Mouse (Mus musculus) CH12.LX (cell line): ENCODE results near the gene Itfg1.

Source experiments
- CTCF ChIP-seq, 2 experiments: IDR thresholded peaks in 1 of 2; conservative IDR thresholded peaks in 1 of 2; 2 replicates each; pipeline ENCODE4 v1.5.1; 2011 to 2012; ENCODE audit warnings: low read depth in 2 of 2, low read length in 2 of 2, improper control_type of control experiment in 1 of 2, inconsistent platforms in 1 of 2, mild to moderate bottlenecking in 1 of 2, moderate library complexity in 1 of 2
- E2F4 ChIP-seq: IDR thresholded peaks from 2 replicates; pipeline ENCODE4 v1.6.1; 2011; ENCODE audit warnings: low read depth, low read length, improper control_type of control experiment; ENCODE audit not compliant: insufficient replicate concordance
- MAX ChIP-seq: IDR thresholded peaks from 2 replicates; pipeline ENCODE4 v1.6.1; 2011; ENCODE audit warnings: low read length, improper control_type of control experiment
- MYC ChIP-seq: IDR thresholded peaks from 2 replicates; pipeline ENCODE4 v1.6.1; 2011; ENCODE audit warnings: low read depth, mild to moderate bottlenecking, improper control_type of control experiment, low read length
- NRF1 ChIP-seq: IDR thresholded peaks from 2 replicates; pipeline ENCODE4 v1.6.1; 2014; ENCODE audit warnings: low read depth, mild to moderate bottlenecking, inconsistent platforms, low read length, improper control_type of control experiment, moderate library complexity
- PAX5 ChIP-seq: IDR thresholded peaks from 2 replicates; pipeline ENCODE4 v1.6.1; 2012; ENCODE audit warnings: low read length, inconsistent platforms, mixed read lengths
- POLR2A ChIP-seq: IDR thresholded peaks from 2 replicates; pipeline ENCODE4 v1.6.1; 2011; ENCODE audit warnings: low read depth, mild to moderate bottlenecking, improper control_type of control experiment, low read length
- POLR2AphosphoS2 ChIP-seq: IDR thresholded peaks from 2 replicates; pipeline ENCODE4 v1.6.1; 2011; ENCODE audit warnings: low read depth, low read length, improper control_type of control experiment
- RCOR1 ChIP-seq: conservative IDR thresholded peaks from 2 replicates; pipeline ENCODE4 v1.6.1; 2012; ENCODE audit warnings: low read depth, mild to moderate bottlenecking, inconsistent platforms, low read length, improper control_type of control experiment
- SIN3A ChIP-seq: IDR thresholded peaks from 2 replicates; pipeline ENCODE4 v1.6.1; 2012; ENCODE audit warnings: low read length, improper control_type of control experiment, inconsistent platforms
- TCF12 ChIP-seq: IDR thresholded peaks from 2 replicates; pipeline ENCODE4 v1.6.1; 2014; ENCODE audit warnings: low read depth, mild to moderate bottlenecking, inconsistent platforms, low read length, improper control_type of control experiment
- USF1 ChIP-seq: IDR thresholded peaks from 2 replicates; pipeline ENCODE4 v1.6.1; 2014; ENCODE audit warnings: low read depth, mild to moderate bottlenecking, inconsistent platforms, low read length, improper control_type of control experiment
- ZC3H11A ChIP-seq: IDR thresholded peaks from 2 replicates; pipeline ENCODE4 v1.6.1; 2012; ENCODE audit warnings: low read depth, mild to moderate bottlenecking, inconsistent platforms, low read length, improper control_type of control experiment

DNA sequence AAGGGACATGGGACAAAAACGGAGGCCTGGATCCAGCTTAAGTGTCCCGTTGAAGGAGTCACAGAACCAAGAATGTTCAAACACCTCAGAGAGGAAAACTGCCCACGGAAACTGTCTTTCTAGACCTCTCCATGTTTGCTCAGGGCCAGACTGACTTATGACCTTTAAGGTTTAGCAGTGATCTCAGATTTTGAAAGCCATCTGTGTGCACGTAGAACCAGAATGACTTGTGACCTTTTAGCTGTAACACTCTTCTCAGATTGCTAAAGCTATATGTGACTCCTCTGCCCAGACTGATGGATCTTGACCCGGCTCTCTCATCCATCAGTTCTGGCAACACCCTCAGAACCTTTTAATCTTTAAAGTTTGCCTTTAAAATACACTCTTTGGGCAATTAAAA is 19.9 kb upstream of the Itfg1 start:
- TF ChIP-seq NRF1 (no peak), CTCF (conservative IDR thresholded peaks at IDR 0.05 in 1 of 2, IDR thresholded peaks at IDR 0.05 in 1 of 2; ENCODE audit: low read depth in 2 of 2, low read length in 2 of 2) (no peak), SIN3A (no peak), PAX5 (no peak), POLR2AphosphoS2 (no peak), POLR2A (no peak), ZC3H11A (no peak), TCF12 (no peak), RCOR1 (no peak), USF1 (no peak), MYC (no peak), MAX (no peak), E2F4 (no peak)
